Mouse (Mus musculus) inflammation-experienced regulatory T-cells (primary cell): ENCODE results near the gene Scgb2b17. TPM values are rescaled to one million over a fixed set of nuclear protein-coding genes. Genes with fewer than 3 reads are reported as not detected.

Experiments
- polyA plus RNA-seq, 2 experiments: library from polyadenylated mRNA; unstranded; fragments of 100-300 nt; shearing (Covaris generic); gene quantifications; one replicate each; pipeline ENCODE4 v1.2.1; 2017

Gene Scgb2b17
- polyA plus RNA-seq = not detected

GRCm38 (mm10) chr7:33056461-33056860 lies at the start of gene Scgb2b17:
Gene Scgb2b17, minus strand, starts transcription at chr7:33056561.

DNA sequence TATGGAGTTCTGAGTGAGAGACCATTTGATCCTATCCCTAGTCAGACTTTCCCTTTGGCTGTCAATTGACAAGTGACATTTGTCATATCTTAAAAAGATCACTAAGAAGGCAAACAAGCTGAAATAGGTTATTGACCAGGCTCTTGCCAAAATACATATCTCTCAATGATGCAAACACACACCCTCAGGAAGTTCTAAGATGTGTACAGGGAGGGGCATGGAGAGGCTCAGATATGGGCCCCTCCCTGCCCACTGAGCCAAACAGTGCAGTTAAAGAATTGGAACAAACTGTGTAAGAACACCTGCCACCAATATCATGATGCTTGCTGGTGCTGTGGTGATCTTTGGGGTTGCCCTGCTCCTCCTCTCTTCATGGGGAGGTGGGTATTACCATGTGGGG lies 6.8 kb upstream of the Scgb2b17 start, which contains the start of gene Scgb1b17:
Scgb1b17 (plus strand) TSS at position 301 of the 400 bp plus-strand sequence.

Other genes with a start within 250 kb of the Scgb2b17 start
- gene Scgb2b15, start 226.9 kb downstream of the Scgb2b17 start, polyA plus RNA-seq = not detected
- not detected for gene Scgb1b15, start 220.0 kb downstream of the Scgb2b17 start, polyA plus RNA-seq
- not detected for gene Scgb1b17, start 6.9 kb upstream of the Scgb2b17 start, polyA plus RNA-seq
- not detected for gene Scgb2b18, start 117.3 kb upstream of the Scgb2b17 start, polyA plus RNA-seq
- gene Scgb1b18, start 129.0 kb upstream of the Scgb2b17 start, polyA plus RNA-seq = not detected
- gene Scgb2b19, start 223.8 kb upstream of the Scgb2b17 start, polyA plus RNA-seq = not detected
- not detected for gene Scgb1b19, start 230.7 kb upstream of the Scgb2b17 start, polyA plus RNA-seq